Mouse (Mus musculus) C2C12 (cell line): ENCODE measurements around the gene Bhlha15. TPM values are rescaled to one million over a fixed set of nuclear protein-coding genes. Genes with fewer than 3 reads are reported as not detected.

ENCODE experiments used
- H3K27me3 ChIP-seq: one replicate; pipeline ENCODE4 v1.6.1; 2011; ENCODE audit not compliant: control insufficient read depth, insufficient read depth, insufficient read length
- H3K36me3 ChIP-seq: one replicate; pipeline ENCODE4 v1.6.1; 2011; ENCODE audit not compliant: control insufficient read depth, insufficient read depth
- H3K4me3 ChIP-seq: one replicate; pipeline ENCODE4 v1.5.1; 2011; ENCODE audit warnings: mild to moderate bottlenecking, control low read depth; ENCODE audit not compliant: poor library complexity, insufficient read depth, severe bottlenecking
- H3K79me2 ChIP-seq: one replicate; pipeline ENCODE4 v1.6.1; 2011; ENCODE audit not compliant: control insufficient read depth, insufficient read depth
- H3K79me3 ChIP-seq: one replicate; pipeline ENCODE4 v1.6.1; 2011; ENCODE audit warnings: low read depth, control low read depth
- H3ac ChIP-seq: one replicate; pipeline ENCODE3; 2011; ENCODE audit warnings: low read depth; ENCODE audit not compliant: control insufficient read depth, insufficient read length
- CEBPB ChIP-seq: IDR thresholded peaks from one replicate; pipeline ENCODE4 v1.6.1; 2011; ENCODE audit warnings: low read depth, mild to moderate bottlenecking, control low read depth, moderate library complexity
- CTCF ChIP-seq: IDR thresholded peaks from one replicate; pipeline ENCODE4 v1.5.1; 2011; ENCODE audit not compliant: control insufficient read depth, insufficient read depth, insufficient read length
- FOSL1 ChIP-seq: IDR thresholded peaks from one replicate; pipeline ENCODE4 v1.8.0; 2011; ENCODE audit warnings: mild to moderate bottlenecking, low read length; ENCODE audit not compliant: poor library complexity, insufficient read depth, severe bottlenecking
- MAX ChIP-seq: IDR thresholded peaks from one replicate; pipeline ENCODE4 v1.6.1; 2011; ENCODE audit warnings: mild to moderate bottlenecking, control low read depth
- MYOD1 ChIP-seq: IDR thresholded peaks from one replicate; pipeline ENCODE4 v1.6.1; 2011; ENCODE audit warnings: low read depth; ENCODE audit not compliant: control insufficient read depth, insufficient read length
- MYOG ChIP-seq: IDR thresholded peaks from one replicate; pipeline ENCODE4 v1.6.1; 2011; ENCODE audit not compliant: control insufficient read depth, insufficient read length; ENCODE audit errors: extremely low read depth
- USF1 ChIP-seq: IDR thresholded peaks from one replicate; pipeline ENCODE4 v1.6.1; 2011; ENCODE audit warnings: low read depth, mild to moderate bottlenecking, control low read depth, moderate library complexity
- polyA plus RNA-seq: library from polyadenylated mRNA; unstranded; fragments of >200 nt; fragmentation: generic; extraction: Trizol; gene quantifications from one replicate; pipeline ENCODE4 v1.2.1, GENCODE M21; 2012; ENCODE audit warnings: missing spikeins

Bhlha15 gene
- polyA plus RNA-seq, 1 experiment = not detected

DNA sequence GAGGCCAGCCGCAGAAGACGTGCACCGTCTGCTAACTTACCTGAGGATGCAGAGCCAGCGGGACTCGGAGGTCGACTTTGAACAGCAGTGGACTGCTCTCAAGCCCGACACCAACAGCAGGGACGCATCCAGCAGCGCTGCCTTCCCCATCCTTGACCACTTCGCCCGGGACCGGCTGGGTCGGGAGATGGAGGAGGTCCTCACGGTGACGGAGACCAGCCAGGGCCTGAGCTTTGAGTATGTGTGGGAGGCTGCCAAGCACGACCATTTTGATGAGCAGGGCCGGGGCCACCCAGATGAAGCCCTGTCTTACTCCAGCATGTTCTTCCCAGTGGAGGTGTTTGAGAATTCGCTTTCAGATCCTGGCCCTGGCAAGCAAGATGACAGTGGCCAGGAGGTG is 16.4 kb upstream of the Bhlha15 start:
- no peak for TF ChIP-seq MYOG
- no peak for TF ChIP-seq CTCF
- TF ChIP-seq CEBPB = no peak
- no peak for TF ChIP-seq USF1
- TF ChIP-seq MYOD1 = no peak
- TF ChIP-seq FOSL1 = no peak
- TF ChIP-seq MAX = no peak
- Histone ChIP-seq H3K27me3 (no peaks in the 10 kb centered on the region), H3K79me3 (no peaks in the 10 kb centered on the region), H3K36me3 (peaks cover 28% of the 10 kb centered on the region), H3K4me3 (no peak overlapping the region), H3K79me2 (no peaks in the 10 kb centered on the region), H3ac (no peak overlapping the region)

DNA sequence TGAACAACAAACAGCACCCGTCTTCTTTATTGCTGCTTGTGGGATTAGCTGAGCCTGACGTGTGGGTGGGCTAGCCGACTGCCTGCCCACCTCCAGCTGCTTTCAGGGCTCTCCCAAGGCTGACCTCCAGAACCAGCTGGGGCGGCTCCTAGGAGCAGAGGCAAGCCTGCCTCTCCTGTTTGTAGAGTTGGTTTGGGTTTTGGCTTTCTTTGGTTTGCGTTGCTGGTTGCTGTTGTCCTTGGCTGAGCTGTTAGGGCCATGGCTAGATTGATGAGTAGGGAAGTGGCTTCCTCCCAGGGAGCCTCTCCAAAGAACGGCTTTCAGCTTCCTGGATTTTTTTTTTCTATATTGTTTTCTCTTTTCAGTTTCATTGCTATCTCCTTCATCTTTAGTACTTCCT is 11.9 kb upstream of the Bhlha15 start:
- Histone ChIP-seq H3ac (no peak overlapping the region), H3K4me3 (no peak overlapping the region), H3K36me3 (peaks cover 15% of the 10 kb centered on the region), H3K79me3 (peaks cover 1% of the 10 kb centered on the region), H3K79me2 (no peaks in the 10 kb centered on the region), H3K27me3 (no peaks in the 10 kb centered on the region)
- no peak for TF ChIP-seq MYOG
- TF ChIP-seq MYOD1 = no peak
- no peak for TF ChIP-seq FOSL1
- no peak for TF ChIP-seq CEBPB
- TF ChIP-seq USF1 = no peak
- no peak for TF ChIP-seq MAX
- no peak for TF ChIP-seq CTCF

DNA sequence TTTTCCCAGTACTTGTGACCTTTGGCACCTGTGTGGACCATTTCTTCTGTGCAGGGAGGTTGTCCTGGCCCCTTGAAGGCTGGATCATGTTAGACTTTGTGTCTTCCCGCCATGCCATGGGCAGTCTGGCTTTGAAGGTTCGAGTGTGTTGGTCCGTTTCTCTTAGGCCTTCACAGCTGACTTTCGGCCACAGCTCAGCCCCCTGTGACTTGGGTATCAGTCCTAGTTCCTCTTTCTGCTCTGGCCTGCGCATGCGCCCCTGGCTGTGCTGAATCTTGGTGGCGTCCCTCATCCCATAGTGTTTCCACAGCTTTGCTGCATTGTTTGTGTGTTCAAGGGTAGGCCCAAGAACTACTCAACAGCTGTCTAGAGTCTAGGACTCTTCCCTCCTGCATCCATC is 8.8 kb upstream of the Bhlha15 start:
- Histone ChIP-seq H3ac (no peak overlapping the region), H3K36me3 (peaks cover 5% of the 10 kb centered on the region), H3K4me3 (no peak overlapping the region)

DNA sequence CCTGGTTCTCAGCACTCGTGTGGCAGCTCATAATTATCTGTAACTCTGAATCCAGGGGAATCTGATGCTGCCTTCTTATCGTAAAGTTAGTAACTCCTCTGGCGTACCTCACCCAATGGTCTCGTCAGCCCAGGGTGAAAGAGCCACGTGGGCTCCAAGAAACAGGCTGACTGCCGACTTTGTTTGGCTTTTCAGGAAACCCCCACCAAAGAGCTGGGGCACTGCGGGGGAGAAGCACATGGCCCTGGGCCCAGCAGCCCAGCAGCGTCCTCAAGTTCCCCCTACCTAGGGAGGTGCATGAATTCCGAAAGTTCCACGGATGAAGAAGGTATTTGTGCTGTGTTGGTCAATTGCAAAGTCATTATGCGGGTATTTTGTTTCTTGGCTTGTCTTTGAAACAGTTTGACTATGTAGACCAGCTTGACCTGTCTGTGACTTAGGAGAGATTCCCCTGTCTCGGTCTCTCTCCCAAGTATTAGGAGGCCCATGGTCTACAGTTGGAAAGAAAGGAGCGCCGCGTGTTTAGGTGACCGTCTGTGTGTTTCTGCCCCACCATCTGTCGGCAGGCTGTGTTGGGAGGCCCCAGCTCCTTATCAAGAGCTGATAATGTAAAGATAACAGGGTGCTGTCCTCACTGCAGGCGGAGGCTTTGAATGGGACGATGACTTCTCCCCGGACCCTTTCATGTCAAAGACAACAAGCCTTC is 7.4 kb upstream of the Bhlha15 start:
- Histone ChIP-seq H3K79me2 (no peaks in the 10 kb centered on the region), H3ac (no peak overlapping the region), H3K79me3 (peaks cover 1% of the 10 kb centered on the region), H3K36me3 (no peaks in the 10 kb centered on the region), H3K27me3 (no peaks in the 10 kb centered on the region), H3K4me3 (no peak overlapping the region)
- no peak for TF ChIP-seq CEBPB
- TF ChIP-seq MYOG = no peak
- no peak for TF ChIP-seq FOSL1
- no peak for TF ChIP-seq CTCF
- TF ChIP-seq MYOD1 = no peak
- TF ChIP-seq USF1 = no peak
- no peak for TF ChIP-seq MAX

More for the DNA sequence above, 8.8 kb upstream of the Bhlha15 start:
- Histone ChIP-seq H3K27me3 (no peaks in the 10 kb centered on the region), H3K79me2 (no peaks in the 10 kb centered on the region), H3K79me3 (peaks cover 1% of the 10 kb centered on the region)
- TF ChIP-seq MYOG (no peak), MAX (no peak), CTCF (no peak), CEBPB (no peak), MYOD1 (no peak), USF1 (no peak), FOSL1 (no peak)

DNA sequence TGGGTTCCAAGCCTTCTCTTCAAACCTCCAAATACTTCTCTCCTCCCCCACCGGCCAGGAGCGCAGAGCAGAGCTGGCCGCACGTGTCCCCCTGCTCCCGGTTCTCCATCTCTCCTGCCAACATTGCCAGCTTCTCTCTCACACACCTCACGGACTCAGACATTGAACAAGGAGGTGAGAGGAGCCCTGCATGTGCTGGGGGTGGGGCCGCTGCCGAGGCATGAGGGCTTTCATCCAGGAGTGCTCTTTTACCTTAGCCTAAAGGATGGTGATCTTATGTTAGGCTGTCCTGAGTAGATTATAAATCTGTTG is 6.9 kb upstream of the Bhlha15 start:
- Histone ChIP-seq H3K36me3 (no peaks in the 10 kb centered on the region), H3K4me3 (no peak overlapping the region), H3K79me2 (no peaks in the 10 kb centered on the region), H3K79me3 (peaks cover 1% of the 10 kb centered on the region), H3K27me3 (no peaks in the 10 kb centered on the region), H3ac (no peak overlapping the region)
- TF ChIP-seq MYOG = no peak
- no peak for TF ChIP-seq USF1
- TF ChIP-seq CEBPB = no peak
- no peak for TF ChIP-seq MYOD1
- TF ChIP-seq CTCF = no peak
- TF ChIP-seq MAX = no peak
- TF ChIP-seq FOSL1 = no peak
